Mouse (Mus musculus) megakaryocyte-erythroid progenitor cell, adult 5-6 weeks (primary cell): ENCODE results near the gene Gm14403. TPM values are rescaled to one million over a fixed set of nuclear protein-coding genes. Genes with fewer than 3 reads are reported as not detected.
"Not testable (repeated sequence)": the region's sequence is repeated elsewhere in the genome, so short reads cannot be mapped to it uniquely, and the experiment has no call there.

Experiments used
- ATAC-seq: replicated peaks from 2 replicates; pipeline ENCODE4 v1.8.0; 2016; ENCODE audit warnings: mild to moderate bottlenecking, inconsistent platforms; ENCODE audit not compliant: severe bottlenecking, poor library complexity, low FRiP score, low TSS enrichment
- total RNA-seq, 2 experiments: library from RNA; stranded (forward) in 1 of 2; stranded (reverse) in 1 of 2; fragments of 200-1000, 215-1000 nt in 1 of 2; fragments of >200 nt in 1 of 2; fragmentation: Nextera tagmentation in 1 of 2; gene quantifications; 2 replicates each; pipeline ENCODE4 v1.2.3; 2014 to 2017

Gene Gm14403
- 2.3 and 7.8 TPM in 2 replicates for total RNA-seq (2014; fragmentation: Nextera tagmentation)
- total RNA-seq (2017) = 14.2 TPM in 1 of 2 replicates, not detected in the other

GRCm38 (mm10) chr2:177498067-177498466 lies at the start of gene Gm14403:
Gene Gm14403 (plus strand): TSS chr2:177498215.
- not testable (repeated sequence) for ATAC-seq

- ATAC-seq = not testable (repeated sequence)
Observed at GRCm38 (mm10) chr2:177464676-177465075, 33.3 kb upstream of the Gm14403 start, which contains the start of gene Zfp970. Gene Zfp970 (plus strand): TSS chr2:177464733.

- ATAC-seq = not testable (repeated sequence)
Observed at GRCm38 (mm10) chr2:177468222-177468621, 29.8 kb upstream of the Gm14403 start.

DNA sequence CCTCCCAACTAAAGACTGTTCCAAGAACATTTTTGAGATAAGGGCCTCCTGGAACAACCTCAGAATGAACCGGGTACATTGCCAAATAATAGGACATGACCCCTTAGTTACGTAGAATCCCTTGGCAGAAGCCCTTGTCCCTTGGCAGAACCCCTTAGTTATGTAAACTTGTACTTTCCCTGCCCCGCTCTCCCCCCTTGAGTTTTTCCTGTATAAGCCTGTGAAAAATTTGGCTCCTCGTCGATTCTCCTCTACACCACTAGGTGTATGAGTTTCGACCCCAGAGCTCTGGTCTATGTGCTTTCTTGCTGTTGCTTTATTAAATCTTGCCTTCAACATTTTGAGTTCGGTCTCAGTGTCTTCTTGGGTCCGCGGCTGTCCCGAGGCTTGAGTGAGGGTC lies 25.8 kb upstream of the Gm14403 start:
- not testable (repeated sequence) for ATAC-seq

- not testable (repeated sequence) for ATAC-seq
Observed at GRCm38 (mm10) chr2:177481971-177482370, 16.0 kb upstream of the Gm14403 start.

- ATAC-seq = not testable (repeated sequence)
Observed at GRCm38 (mm10) chr2:177483238-177483948, 14.6 kb upstream of the Gm14403 start.

DNA sequence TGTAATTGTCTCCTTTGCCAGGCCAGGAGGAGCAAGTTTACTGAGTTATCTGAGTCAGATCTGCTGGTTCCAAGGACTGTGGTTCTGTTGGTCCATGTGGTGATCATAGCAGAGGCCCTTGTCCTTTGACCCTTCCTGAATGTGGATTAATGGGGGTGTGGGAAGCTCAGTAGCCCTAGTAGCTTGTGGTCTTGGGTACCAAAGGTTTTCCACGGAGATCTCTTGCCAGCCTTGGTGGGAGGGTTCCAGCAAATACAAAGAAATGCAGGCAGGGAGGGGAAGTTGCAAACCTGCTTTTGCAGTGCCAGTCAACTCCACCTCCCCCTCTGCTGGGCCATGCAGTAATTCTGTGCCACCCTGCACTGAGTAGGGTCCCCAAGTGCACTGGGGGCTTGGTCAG lies 1.2 kb downstream of the Gm14403 start:
- ATAC-seq = not testable (repeated sequence)

DNA sequence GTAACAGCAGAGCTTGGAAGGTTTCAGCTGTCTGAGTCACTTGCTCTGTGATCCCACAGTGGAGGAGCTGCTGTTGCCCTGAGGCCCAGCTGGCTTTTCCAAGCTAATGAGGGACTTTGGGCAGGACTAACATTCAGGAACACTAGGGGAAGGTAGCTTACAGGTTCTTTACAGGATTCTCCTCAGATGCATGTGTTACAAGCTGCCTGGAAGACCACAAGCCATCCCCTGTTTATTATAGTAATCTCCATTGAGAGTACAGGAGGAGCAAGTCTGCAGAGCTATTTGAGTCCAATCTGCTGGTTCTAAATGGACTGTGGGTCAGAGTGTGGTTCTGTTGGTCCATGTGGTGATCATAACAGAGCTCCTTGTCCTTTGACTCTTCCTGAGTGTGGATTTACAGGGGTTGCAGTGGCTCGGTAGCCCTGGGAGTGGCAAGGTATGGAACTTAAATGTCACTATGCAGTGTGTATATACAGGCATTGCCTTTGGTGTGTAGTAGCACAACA lies 7.2 kb downstream of the Gm14403 start:
- not testable (repeated sequence) for ATAC-seq

DNA sequence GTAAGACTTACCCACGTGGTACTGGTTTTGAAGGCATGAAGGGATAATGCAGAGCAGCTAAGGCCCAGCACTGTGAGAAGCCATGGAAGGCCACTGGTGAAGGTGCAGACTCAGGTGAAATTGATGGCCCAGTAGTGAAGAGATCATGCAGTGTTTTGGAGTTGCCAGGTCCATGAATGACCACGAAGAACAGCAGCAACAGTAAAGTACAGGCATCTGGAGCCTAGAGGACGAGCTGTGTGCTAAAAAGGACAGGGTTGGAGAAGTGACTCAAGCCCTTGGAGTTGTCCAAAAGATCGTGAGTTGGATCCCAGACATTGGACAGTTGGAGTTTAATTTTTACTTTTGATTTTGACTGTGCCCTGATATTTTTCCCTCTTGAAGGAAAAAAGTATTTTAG lies 13.4 kb downstream of the Gm14403 start:
- not testable (repeated sequence) for ATAC-seq

DNA sequence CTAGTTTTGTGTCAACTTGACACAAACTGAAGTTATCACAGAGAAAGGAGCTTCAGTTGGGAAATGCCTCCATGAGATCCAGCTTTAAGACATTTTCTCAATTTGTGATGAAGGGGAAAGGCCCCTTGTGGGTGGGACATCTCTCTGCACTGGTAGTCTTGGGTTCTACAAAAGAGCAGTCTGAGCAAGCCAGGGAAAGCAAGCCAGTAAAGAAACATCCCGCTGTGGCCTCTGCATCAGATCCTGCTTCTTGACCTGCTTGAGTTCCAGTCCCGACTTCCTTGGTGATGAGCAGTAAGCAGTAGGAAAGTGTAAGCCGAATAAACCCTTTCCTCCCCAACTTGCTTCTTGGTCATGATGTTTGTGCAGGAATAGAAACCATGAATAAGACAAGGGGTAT lies 14.0 kb downstream of the Gm14403 start:
- ATAC-seq = not testable (repeated sequence)

GRCm38 (mm10) chr2:177513991-177514479 lies 16.0 kb downstream of the Gm14403 start:
- ATAC-seq = not testable (repeated sequence)

- ATAC-seq = not testable (repeated sequence)
Observed at GRCm38 (mm10) chr2:177517746-177518145, 19.7 kb downstream of the Gm14403 start.

GRCm38 (mm10) chr2:177518354-177518753 lies 20.3 kb downstream of the Gm14403 start:
- ATAC-seq = not testable (repeated sequence)

GRCm38 (mm10) chr2:177518960-177519359 lies 20.9 kb downstream of the Gm14403 start:
- ATAC-seq = not testable (repeated sequence)

DNA sequence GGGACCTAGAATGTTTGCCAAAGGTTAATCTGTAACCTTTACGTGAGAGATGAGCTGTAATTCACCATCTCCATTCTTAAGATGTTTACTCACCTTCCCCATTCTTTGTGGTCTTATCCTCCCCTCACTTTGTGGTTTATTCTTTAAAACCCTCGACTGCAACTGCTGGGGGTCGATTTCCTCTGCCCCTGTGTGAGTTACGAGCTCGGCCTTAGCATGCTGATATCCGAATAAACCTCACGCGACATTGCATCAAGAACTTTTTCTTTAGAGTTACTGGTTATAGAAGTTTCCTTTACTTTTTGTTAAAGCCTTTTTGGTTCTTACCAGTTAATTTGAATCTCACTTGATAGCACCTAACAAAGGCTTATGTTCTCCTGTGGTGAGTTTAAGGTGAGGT lies 22.0 kb downstream of the Gm14403 start:
- no peak for ATAC-seq

GRCm38 (mm10) chr2:177523061-177523460 lies 25.0 kb downstream of the Gm14403 start:
- no peak for ATAC-seq

DNA sequence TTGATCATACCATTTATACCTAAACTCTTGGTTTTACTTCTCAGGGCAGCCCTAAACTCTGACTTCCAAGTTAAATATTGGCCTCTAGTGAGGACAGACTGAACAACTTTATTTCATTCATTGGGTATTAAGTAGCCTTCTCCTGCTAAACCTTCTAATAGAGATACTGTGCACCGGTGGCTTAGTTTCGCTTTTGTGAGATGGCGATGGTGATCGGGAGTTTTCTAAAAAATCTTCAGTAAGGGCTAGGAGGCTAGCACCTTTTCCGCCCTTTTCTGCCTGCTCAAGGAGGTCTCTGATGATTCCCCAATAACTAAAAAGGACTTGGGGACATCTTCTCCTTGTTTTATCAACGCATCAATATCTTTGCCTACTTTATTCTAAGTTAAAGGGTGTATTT lies 25.7 kb downstream of the Gm14403 start:
- ATAC-seq = not testable (repeated sequence)

- not testable (repeated sequence) for ATAC-seq
Observed at GRCm38 (mm10) chr2:177524171-177524570, 26.2 kb downstream of the Gm14403 start.

GRCm38 (mm10) chr2:177535876-177536275 lies 37.9 kb downstream of the Gm14403 start:
- ATAC-seq = no peak

DNA sequence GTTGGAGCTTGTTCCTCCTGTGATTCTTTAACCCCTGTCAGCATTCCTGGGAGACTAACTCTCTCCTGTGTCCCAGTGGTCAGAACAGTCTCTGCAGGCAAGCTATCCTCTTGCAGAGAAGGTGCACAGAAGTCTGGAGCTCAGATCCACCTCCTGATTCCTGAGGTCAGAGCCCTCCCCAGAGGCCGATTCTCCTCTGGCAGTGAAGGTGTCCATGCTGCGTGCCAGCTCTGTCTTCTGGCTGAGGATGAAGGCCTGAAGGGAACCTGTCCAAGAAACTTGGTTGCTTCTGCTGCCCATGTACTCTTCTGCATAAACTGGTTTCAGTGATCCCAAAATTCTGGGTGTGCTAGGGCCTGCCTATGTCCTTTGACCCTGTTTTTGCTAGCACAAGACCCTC lies 39.1 kb downstream of the Gm14403 start:
- ATAC-seq = not testable (repeated sequence)

DNA sequence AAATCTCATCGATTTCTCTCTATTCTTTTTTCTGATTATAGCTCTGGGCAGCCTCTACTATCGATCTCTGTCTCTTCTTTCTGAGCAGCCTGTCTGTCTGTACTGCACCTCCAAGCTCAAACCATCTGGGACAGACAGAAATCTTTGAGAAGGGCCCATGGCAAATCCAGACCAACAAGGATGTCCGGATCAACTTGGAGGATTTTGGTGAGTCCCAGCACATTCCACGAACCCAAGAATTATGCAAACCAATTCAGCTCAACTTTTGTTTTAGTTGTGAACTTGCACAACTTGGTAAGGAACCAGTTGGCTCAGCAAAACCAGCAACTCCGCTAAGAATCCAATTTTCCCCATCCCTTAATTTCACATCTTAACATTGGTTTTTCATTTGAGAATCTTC lies 39.7 kb downstream of the Gm14403 start:
- not testable (repeated sequence) for ATAC-seq
